Mouse (Mus musculus): ENCODE measurements around the gene Ppy. TPM values are rescaled to one million over a fixed set of nuclear protein-coding genes. Genes with fewer than 3 reads are reported as not detected.

Gene Ppy
- total and polyA plus RNA-seq, 3 experiments, result not detected

- peak; percentile 44; the same call in 1 of the 2 replicates for TF ChIP-seq MAX (IDR thresholded peaks at IDR 0.05; ENCODE audit: low read length)
- TF ChIP-seq RAD21 (IDR thresholded peaks at IDR 0.05; ENCODE audit: low read depth, low read length), result peak; percentile 14
- TF ChIP-seq NELFE (IDR thresholded peaks at IDR 0.05; ENCODE audit: low read depth, low read length), result peak; percentile 80
- TF ChIP-seq CHD1 (IDR thresholded peaks at IDR 0.05; ENCODE audit: low read depth, low read length), result no peak
- peak; percentile 66 for TF ChIP-seq SMC3 (IDR thresholded peaks at IDR 0.05; ENCODE audit: low read depth, low read length)
- no peak for TF ChIP-seq UBTF (IDR thresholded peaks at IDR 0.05; ENCODE audit: borderline replicate concordance, insufficient read depth, low read depth, low read length)
- peak; percentile 97 for TF ChIP-seq USF1 (IDR thresholded peaks at IDR 0.05; ENCODE audit: low read depth, low read length)
- no peak for TF ChIP-seq GATA1 (IDR thresholded peaks at IDR 0.05; ENCODE audit: low read depth, low read length)
Measured at GRCm38 (mm10) chr11:102096887-102097391, 4.2 kb downstream of the Ppy start (continued).

DNA sequence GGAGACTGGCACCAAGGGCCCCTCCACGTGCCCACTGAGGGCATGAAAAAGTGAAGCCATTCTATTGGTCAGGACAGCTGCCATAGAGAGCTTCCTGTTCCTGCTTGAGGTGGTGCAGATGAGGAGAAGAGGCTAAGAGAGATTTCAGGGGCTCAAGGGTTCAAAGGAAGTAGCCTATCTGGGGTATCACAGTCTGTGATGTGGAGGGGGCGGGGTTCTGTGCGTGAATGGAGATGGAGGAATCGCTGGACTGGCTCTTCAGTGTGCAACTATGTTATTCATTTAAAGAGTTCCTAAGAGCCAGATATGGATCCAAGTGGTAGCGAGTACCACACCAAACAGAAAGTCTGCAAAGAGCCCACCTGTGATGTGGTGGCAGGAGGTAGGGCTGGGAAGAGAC, 4.7 kb downstream of the Ppy start:
- peak overlapping the region; percentile 51 for H3K9ac ChIP-seq (ENCODE audit: control insufficient read depth, low read depth, low read length, poor library complexity, severe bottlenecking)
- H3K27ac ChIP-seq (ENCODE audit: control insufficient read depth, low read depth, low read length), result peak overlapping the region; percentile 49
- peaks cover 0 to 9% of the 10 kb centered on the region in 2 experiments; a peak in 2 of 4 replicates for H3K36me3 ChIP-seq (ENCODE audit: control insufficient read depth in 1 of 2, insufficient read depth in 2 of 2, low read length in 2 of 2)
- peak; percentile 82 for DNase-seq (ENCODE audit: low read depth, low spot score)
- H3K9me3 ChIP-seq (replicated peaks; ENCODE audit: insufficient read depth, low read length), result no peaks in the 10 kb centered on the region
- H3K79me2 ChIP-seq (ENCODE audit: control insufficient read depth, insufficient read depth, low read length, poor library complexity), result no peaks in the 10 kb centered on the region
- H3K4me1 ChIP-seq (ENCODE audit: control insufficient read depth in 1 of 2, insufficient read depth in 2 of 2, low read length in 2 of 2), result peaks cover 4 to 25% of the 10 kb centered on the region in 2 experiments; a peak in 2 of 4 replicates
- TF ChIP-seq MAZ (IDR thresholded peaks at IDR 0.05; ENCODE audit: low read depth, low read length), result 0 out of 2 replicates have a peak, but pooled peaks have one; percentile 1
- TF ChIP-seq NRF1 (IDR thresholded peaks at IDR 0.05; ENCODE audit: insufficient read depth, low read depth, low read length, poor library complexity, severe bottlenecking), result no peak
- 0 out of 2 replicates have a peak, but pooled peaks have one; percentile 42 for TF ChIP-seq MAX (IDR thresholded peaks at IDR 0.05; ENCODE audit: low read length)
- 0 out of 4 replicates have a peak, but pooled peaks of 1 of the 2 experiments have one; percentile 25 for TF ChIP-seq POLR2A (IDR thresholded peaks at IDR 0.05; ENCODE audit: control insufficient read depth in 1 of 2, insufficient read depth in 1 of 2, low read depth in 1 of 2, low read length in 2 of 2, poor library complexity in 1 of 2)
- TF ChIP-seq ELF1 (IDR thresholded peaks at IDR 0.05; ENCODE audit: low read depth, low read length), result peak; percentile 42; the same call in 1 of the 2 replicates
- TF ChIP-seq CHD2 (IDR thresholded peaks at IDR 0.05; ENCODE audit: low read length), result no peak
- peak; percentile 55 for TF ChIP-seq USF1 (IDR thresholded peaks at IDR 0.05; ENCODE audit: low read depth, low read length)
- no peaks in the 10 kb centered on the region for H3K27me3 ChIP-seq (ENCODE audit: control insufficient read depth in 1 of 2, insufficient read depth in 2 of 2, low read length in 2 of 2)
- H3K4me3 ChIP-seq (ENCODE audit: control insufficient read depth in 1 of 2, insufficient read depth in 1 of 2, low read depth in 2 of 2, low read length in 2 of 2), result peak overlapping the region; percentile 44 to 65

DNA sequence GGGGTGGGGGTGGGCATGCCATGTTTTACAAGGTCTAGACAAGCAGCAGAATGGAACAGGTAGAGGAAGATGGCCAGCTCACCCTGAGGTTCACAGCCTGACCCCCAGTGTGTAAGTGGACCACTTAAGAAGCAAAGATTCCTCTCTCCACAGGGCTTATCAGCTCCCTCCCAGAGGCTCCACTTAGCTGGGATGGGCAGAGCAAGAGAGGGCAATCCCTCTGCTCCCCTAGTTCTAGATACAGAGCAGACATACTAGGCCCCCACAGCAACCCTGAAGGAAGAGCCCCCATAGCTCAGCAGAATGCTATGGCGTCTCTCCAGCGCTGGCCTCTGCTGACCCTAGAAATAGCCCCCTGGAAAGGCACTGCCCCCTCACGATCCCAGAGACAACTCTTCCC, 5.4 kb downstream of the Ppy start:
- no peaks in the 10 kb centered on the region for H3K9me3 ChIP-seq (replicated peaks; ENCODE audit: insufficient read depth, low read length)
- H3K9ac ChIP-seq (ENCODE audit: control insufficient read depth, low read depth, low read length, poor library complexity, severe bottlenecking), result no peak overlapping the region
- H3K79me2 ChIP-seq (ENCODE audit: control insufficient read depth, insufficient read depth, low read length, poor library complexity), result no peaks in the 10 kb centered on the region
- H3K27me3 ChIP-seq (ENCODE audit: control insufficient read depth in 1 of 2, insufficient read depth in 2 of 2, low read length in 2 of 2), result no peaks in the 10 kb centered on the region
- no peak for DNase-seq (ENCODE audit: low read depth, low spot score)
- H3K4me3 ChIP-seq (ENCODE audit: control insufficient read depth in 1 of 2, insufficient read depth in 1 of 2, low read depth in 2 of 2, low read length in 2 of 2), result no peak overlapping the region
- no peak for TF ChIP-seq GABPA (IDR thresholded peaks at IDR 0.05; ENCODE audit: low read depth, low read length)
- TF ChIP-seq E2F4 (IDR thresholded peaks at IDR 0.05; ENCODE audit: borderline replicate concordance, low read depth, low read length), result no peak
- TF ChIP-seq MXI1 (IDR thresholded peaks at IDR 0.05; ENCODE audit: low read depth, low read length), result no peak
- no peak for TF ChIP-seq CTCF (IDR thresholded peaks at IDR 0.05 in 2 of 3, conservative IDR thresholded peaks at IDR 0.05 in 1 of 3; ENCODE audit: control insufficient read depth in 1 of 3, insufficient read depth in 1 of 3, low read depth in 2 of 3, low read length in 3 of 3, poor library complexity in 1 of 3, severe bottlenecking in 1 of 3)
- TF ChIP-seq CHD2 (IDR thresholded peaks at IDR 0.05; ENCODE audit: low read length), result no peak
- TF ChIP-seq SMC3 (IDR thresholded peaks at IDR 0.05; ENCODE audit: low read depth, low read length), result no peak
- no peak for TF ChIP-seq JUND (IDR thresholded peaks at IDR 0.05; ENCODE audit: low read depth, low read length)
- no peak for TF ChIP-seq USF1 (IDR thresholded peaks at IDR 0.05; ENCODE audit: low read depth, low read length)
- TF ChIP-seq MYC (IDR thresholded peaks at IDR 0.05; ENCODE audit: low read depth, low read length), result no peak
- TF ChIP-seq MYB (IDR thresholded peaks at IDR 0.05; ENCODE audit: low read depth, low read length), result no peak
- no peak overlapping the region for H3K27ac ChIP-seq (ENCODE audit: control insufficient read depth, low read depth, low read length)
- H3K36me3 ChIP-seq (ENCODE audit: control insufficient read depth in 1 of 2, insufficient read depth in 2 of 2, low read length in 2 of 2), result peaks cover 0 to 9% of the 10 kb centered on the region in 2 experiments; a peak in 2 of 4 replicates
- H3K4me1 ChIP-seq (ENCODE audit: control insufficient read depth in 1 of 2, insufficient read depth in 2 of 2, low read length in 2 of 2), result peaks cover 4 to 25% of the 10 kb centered on the region in 2 experiments; a peak in 2 of 4 replicates

Data from MEL (cell line).